Mouse (Mus musculus) liver, embryonic 14.5 days (tissue): ENCODE measurements around the gene Micall2.

ENCODE experiments used
- CTCF ChIP-seq: IDR thresholded peaks from 2 replicates; pipeline ENCODE4 v1.5.1; 2016; ENCODE audit warnings: antibody characterized with exemption, low read depth, control low read depth
- EP300 ChIP-seq: IDR thresholded peaks from 2 replicates; pipeline ENCODE4 v1.6.1; 2016; ENCODE audit warnings: antibody characterized with exemption, low read depth

DNA sequence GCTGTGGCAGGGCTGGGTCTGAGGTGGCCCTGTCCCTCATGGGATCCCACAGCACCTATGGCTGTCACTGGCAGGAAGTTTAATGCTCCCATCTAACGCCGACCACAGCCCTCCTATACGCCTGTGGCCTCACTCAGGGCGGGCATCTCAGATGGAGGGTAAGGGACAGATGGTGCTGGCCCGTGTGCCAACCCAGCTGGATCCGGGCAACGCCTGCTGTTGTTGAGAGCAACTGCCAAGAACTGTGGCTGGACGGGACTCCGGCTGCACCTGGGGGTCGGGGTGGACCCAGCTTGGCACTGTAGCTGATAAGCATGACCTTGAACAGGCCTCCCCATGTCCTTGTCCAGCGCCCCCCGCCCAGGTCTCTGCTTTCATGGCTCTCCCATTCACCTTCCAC, 47.8 kb downstream of the Micall2 start:
- TF ChIP-seq CTCF: no peak
- TF ChIP-seq EP300: no peak
